Mouse (Mus musculus): ENCODE measurements around the gene Car2. TPM values are rescaled to one million over a fixed set of nuclear protein-coding genes. Genes with fewer than 3 reads are reported as not detected.

Gene Car2
- polyA plus RNA-seq, 1 experiment from 2014 or later = 9.8 TPM

GRCm38 (mm10) chr3:14878749-14879223 is 7.3 kb upstream of the Car2 start:
- DNase-seq (ENCODE audit: low spot score) = no peak

- no peak for DNase-seq (ENCODE audit: low spot score)
Observed at GRCm38 (mm10) chr3:14879293-14879692, 6.8 kb upstream of the Car2 start.

GRCm38 (mm10) chr3:14880277-14880676 is 5.8 kb upstream of the Car2 start:
- DNase-seq (ENCODE audit: low spot score) = no peak

- DNase-seq (ENCODE audit: low spot score) = no peak
Observed at GRCm38 (mm10) chr3:14882005-14882404, 4.1 kb upstream of the Car2 start.

- no peak for DNase-seq (ENCODE audit: low spot score)
Observed at GRCm38 (mm10) chr3:14882756-14883155, 3.3 kb upstream of the Car2 start.

- no peak for DNase-seq (ENCODE audit: low spot score)
Observed at GRCm38 (mm10) chr3:14884826-14885225, 1.2 kb upstream of the Car2 start.

- peak; percentile 11 for DNase-seq (ENCODE audit: low spot score)
Observed at GRCm38 (mm10) chr3:14887134-14887666, 1.1 kb downstream of the Car2 start.

GRCm38 (mm10) chr3:14887686-14888295 is 1.7 kb downstream of the Car2 start:
- no peak for DNase-seq (ENCODE audit: low spot score)

- DNase-seq (ENCODE audit: low spot score) = no peak
Observed at GRCm38 (mm10) chr3:14888549-14888948, 2.5 kb downstream of the Car2 start.

GRCm38 (mm10) chr3:14889085-14889484 is 3.0 kb downstream of the Car2 start:
- no peak for DNase-seq (ENCODE audit: low spot score)

- DNase-seq (ENCODE audit: low spot score) = no peak
Observed at GRCm38 (mm10) chr3:14889716-14890409, 3.8 kb downstream of the Car2 start.

GRCm38 (mm10) chr3:14892991-14893390 is 6.9 kb downstream of the Car2 start:
- no peak for DNase-seq (ENCODE audit: low spot score)

GRCm38 (mm10) chr3:14893700-14894099 is 7.6 kb downstream of the Car2 start:
- no peak for DNase-seq (ENCODE audit: low spot score)

- no peak for DNase-seq (ENCODE audit: low spot score)
Observed at GRCm38 (mm10) chr3:14895333-14895732, 9.3 kb downstream of the Car2 start.

GRCm38 (mm10) chr3:14897770-14898169 is 11.7 kb downstream of the Car2 start:
- DNase-seq (ENCODE audit: low spot score) = no peak

- no peak for DNase-seq (ENCODE audit: low spot score)
Observed at GRCm38 (mm10) chr3:14903380-14903779, 17.3 kb downstream of the Car2 start.

GRCm38 (mm10) chr3:14904165-14904564 is 18.1 kb downstream of the Car2 start:
- no peak for DNase-seq (ENCODE audit: low spot score)

- DNase-seq (ENCODE audit: low spot score) = no peak
Observed at GRCm38 (mm10) chr3:14907271-14907670, 21.2 kb downstream of the Car2 start.

GRCm38 (mm10) chr3:14911992-14912582 is 26.0 kb downstream of the Car2 start:
- DNase-seq (ENCODE audit: low spot score) = peak; percentile 36

- no peak for DNase-seq (ENCODE audit: low spot score)
Observed at GRCm38 (mm10) chr3:14913774-14914173, 27.7 kb downstream of the Car2 start.

GRCm38 (mm10) chr3:14915355-14915754 is 29.3 kb downstream of the Car2 start:
- no peak for DNase-seq (ENCODE audit: low spot score)

GRCm38 (mm10) chr3:14917261-14917660 is 31.2 kb downstream of the Car2 start:
- DNase-seq (ENCODE audit: low spot score) = no peak
